Mouse (Mus musculus) liver, adult 2 months (tissue): ENCODE measurements at regions not wholly inside any gene's neighbourhood (a gene's known extent, or its start where the extent isn't known, plus 50 kb on each side); places are given as distances from the start of the nearest gene placed in this dataset.

Experiments used
- DNase-seq: peaks from one replicate; pipeline ENCODE4 v3.0.0-alpha.2; 2011; ENCODE audit warnings: low read depth, low spot score; ENCODE audit errors: extremely low read depth
- H3K27ac ChIP-seq: fragments of 200-500 bp; replicated peaks from 2 replicates; pipeline ENCODE4 v1.5.1; 2012; ENCODE audit warnings: low read depth, mild to moderate bottlenecking, control low read depth, inconsistent platforms, low read length; ENCODE audit not compliant: insufficient read depth
- H3K27me3 ChIP-seq: fragments of 200-500 bp; 2 replicates; pipeline ENCODE4 v1.6.1; 2012; ENCODE audit warnings: mild to moderate bottlenecking, moderate library complexity, low read length, inconsistent platforms; ENCODE audit not compliant: control insufficient read depth, insufficient read depth
- H3K36me3 ChIP-seq: fragments of 200-500 bp; 2 replicates; pipeline ENCODE4 v1.6.1; 2012; ENCODE audit warnings: low read length, inconsistent platforms; ENCODE audit not compliant: control insufficient read depth, insufficient read depth
- H3K4me1 ChIP-seq: fragments of 200-500 bp; 2 replicates; pipeline ENCODE4 v1.6.1; 2011; ENCODE audit warnings: low read length; ENCODE audit not compliant: control insufficient read depth, insufficient read depth
- H3K4me3 ChIP-seq: fragments of 200-500 bp; 2 replicates; pipeline ENCODE4 v1.5.1; 2011; ENCODE audit warnings: low read depth, mild to moderate bottlenecking, control low read depth, low read length, moderate library complexity; ENCODE audit not compliant: insufficient read depth
- H3K79me2 ChIP-seq: fragments of 200-500 bp; 2 replicates; pipeline ENCODE4 v1.6.1; 2012; ENCODE audit warnings: inconsistent platforms, mild to moderate bottlenecking, low read length, moderate library complexity; ENCODE audit not compliant: control insufficient read depth, insufficient read depth
- H3K9ac ChIP-seq: fragments of 200-500 bp; 2 replicates; pipeline ENCODE4 v1.6.1; 2012; ENCODE audit warnings: low read depth, mild to moderate bottlenecking, control low read depth, inconsistent platforms, low read length
- CTCF ChIP-seq: fragments of 200-500 bp; IDR thresholded peaks from 2 replicates; pipeline ENCODE4 v1.5.1; 2011; ENCODE audit warnings: low read depth, low read length, control low read depth
- POLR2A ChIP-seq: fragments of 200-500 bp; IDR thresholded peaks from 2 replicates; pipeline ENCODE4 v1.6.1; 2011; ENCODE audit warnings: low read length, control low read depth; ENCODE audit not compliant: insufficient read depth; ENCODE audit errors: extremely low read depth
- whole genome bisulfite sequencing: fragments of 180-500 bp; shearing (Covaris S2); methylation state at CpG from one replicate; pipeline ENCODE4 v1.1.7; 2018; 5-methylcytosine and 5-hydroxymethylcytosine counted together

GRCm38 (mm10) chr7:114345860-114346259 lies 69.2 kb upstream of the Pde3b start:
- Histone ChIP-seq H3K4me3 (no peak overlapping the region), H3K4me1 (no peaks in the 10 kb centered on the region; the same call in 1 of the 2 replicates), H3K27me3 (no peaks in the 10 kb centered on the region), H3K27ac (no peak overlapping the region), H3K79me2 (no peaks in the 10 kb centered on the region), H3K9ac (no peak overlapping the region), H3K36me3 (no peaks in the 10 kb centered on the region)
- no peak for DNase-seq
- WGBS = 80% methylated on average over 3 of the region's 3 CpGs
- TF ChIP-seq POLR2A (no peak), CTCF (no peak)

- TF ChIP-seq POLR2A = no peak
- no peak for TF ChIP-seq CTCF
- Histone ChIP-seq H3K27ac (no peak overlapping the region), H3K36me3 (no peaks in the 10 kb centered on the region), H3K27me3 (no peaks in the 10 kb centered on the region), H3K4me3 (no peak overlapping the region), H3K79me2 (no peaks in the 10 kb centered on the region), H3K4me1 (no peaks in the 10 kb centered on the region; the same call in 1 of the 2 replicates), H3K9ac (no peak overlapping the region)
- DNase-seq = no peak
- WGBS = 84% methylated on average over 4 of the region's 4 CpGs
Observed at GRCm38 (mm10) chr7:114347006-114347405, 68.1 kb upstream of the Pde3b start.

GRCm38 (mm10) chr7:114350968-114351367 lies 64.1 kb upstream of the Pde3b start:
- Histone ChIP-seq H3K9ac (no peak overlapping the region), H3K36me3 (no peaks in the 10 kb centered on the region), H3K79me2 (no peaks in the 10 kb centered on the region), H3K4me3 (no peak overlapping the region), H3K27ac (no peak overlapping the region), H3K27me3 (no peaks in the 10 kb centered on the region), H3K4me1 (no peaks in the 10 kb centered on the region)
- TF ChIP-seq POLR2A = no peak
- 71% methylated on average over 7 of the region's 7 CpGs for WGBS
- no peak for DNase-seq

- TF ChIP-seq CTCF (no peak), POLR2A (no peak)
- no peaks in the 10 kb centered on the region for H3K79me2 ChIP-seq
- H3K27ac ChIP-seq = peak overlapping the region; percentile 40; the same call in 1 of the 2 replicates
- H3K27me3 ChIP-seq = no peaks in the 10 kb centered on the region
- H3K4me3 ChIP-seq = no peak overlapping the region
- WGBS = 49% methylated on average over 2 of the region's 2 CpGs
- H3K9ac ChIP-seq = no peak overlapping the region
- H3K4me1 ChIP-seq = peaks cover 4% of the 10 kb centered on the region
- H3K36me3 ChIP-seq = no peaks in the 10 kb centered on the region
- peak; percentile 86 for DNase-seq
Observed at GRCm38 (mm10) chr7:114356381-114356780, 58.7 kb upstream of the Pde3b start.

GRCm38 (mm10) chr7:114362166-114362565 lies 52.9 kb upstream of the Pde3b start:
- Histone ChIP-seq H3K9ac (no peak overlapping the region), H3K27me3 (no peaks in the 10 kb centered on the region), H3K4me3 (no peak overlapping the region), H3K27ac (no peak overlapping the region), H3K4me1 (peaks cover 7% of the 10 kb centered on the region), H3K36me3 (no peaks in the 10 kb centered on the region), H3K79me2 (no peaks in the 10 kb centered on the region)
- DNase-seq = peak; percentile 85
- 24% methylated on average over 1 of the region's 1 CpGs for WGBS
- TF ChIP-seq POLR2A (no peak), CTCF (no peak)

GRCm38 (mm10) chr7:114364041-114364440 lies 51.0 kb upstream of the Pde3b start:
- H3K79me2 ChIP-seq = no peaks in the 10 kb centered on the region
- H3K4me1 ChIP-seq = peaks cover 7% of the 10 kb centered on the region
- 0 out of 2 replicates have a peak overlapping the region, but pooled peaks have one; percentile 17 for H3K27ac ChIP-seq
- DNase-seq = peak; percentile 99
- no peak for TF ChIP-seq CTCF
- no peak for TF ChIP-seq POLR2A
- no peak overlapping the region for H3K4me3 ChIP-seq
- H3K27me3 ChIP-seq = no peaks in the 10 kb centered on the region
- H3K9ac ChIP-seq = no peak overlapping the region
- 15% methylated on average over 1 of the region's 1 CpGs for WGBS
- no peaks in the 10 kb centered on the region for H3K36me3 ChIP-seq
